Mouse (Mus musculus): Measurements from ENCODE around the gene Rad51d. TPM values are rescaled to one million over a fixed set of nuclear protein-coding genes. Genes with fewer than 3 reads are reported as not detected.

Rad51d gene
- polyA plus RNA-seq, 1 experiment, result 15.1 TPM

- Histone ChIP-seq H3K36me3 (ENCODE audit: control insufficient read depth, insufficient read depth, low read length) (no peaks in the 10 kb centered on the region), H3K4me1 (ENCODE audit: control insufficient read depth, insufficient read depth, low read length) (peaks cover 2% of the 10 kb centered on the region; the same call in 1 of the 2 replicates), H3K27ac (ENCODE audit: control insufficient read depth, insufficient read depth, low read depth, low read length) (peak overlapping the region; percentile 1; the same call in 1 of the 2 replicates), H3K27me3 (ENCODE audit: control insufficient read depth, insufficient read depth, low read length) (no peaks in the 10 kb centered on the region), H3K4me3 (ENCODE audit: control insufficient read depth, low read depth, low read length) (peak overlapping the region; percentile 85)
- TF ChIP-seq POLR2A (IDR thresholded peaks at IDR 0.05; ENCODE audit: control insufficient read depth, low read depth, low read length), result no peak
- no peak for TF ChIP-seq CTCF (IDR thresholded peaks at IDR 0.05; ENCODE audit: control insufficient read depth, insufficient read depth, insufficient replicate concordance, low read depth, low read length)
Measured at GRCm38 (mm10) chr11:82889524-82890341, 681 bp downstream of the Rad51d start.

- TF ChIP-seq POLR2A (IDR thresholded peaks at IDR 0.05; ENCODE audit: control insufficient read depth, low read depth, low read length) (no peak), CTCF (IDR thresholded peaks at IDR 0.05; ENCODE audit: control insufficient read depth, insufficient read depth, insufficient replicate concordance, low read depth, low read length) (no peak)
- no peak overlapping the region; the same call in 1 of the 2 replicates for H3K27ac ChIP-seq (ENCODE audit: control insufficient read depth, insufficient read depth, low read depth, low read length)
- H3K27me3 ChIP-seq (ENCODE audit: control insufficient read depth, insufficient read depth, low read length), result no peaks in the 10 kb centered on the region
- peaks cover 2% of the 10 kb centered on the region; the same call in 1 of the 2 replicates for H3K4me1 ChIP-seq (ENCODE audit: control insufficient read depth, insufficient read depth, low read length)
- no peaks in the 10 kb centered on the region for H3K36me3 ChIP-seq (ENCODE audit: control insufficient read depth, insufficient read depth, low read length)
- peak overlapping the region; percentile 16 for H3K4me3 ChIP-seq (ENCODE audit: control insufficient read depth, low read depth, low read length)
Measured at GRCm38 (mm10) chr11:82888491-82888946, 1.9 kb downstream of the Rad51d start.

- Histone ChIP-seq H3K36me3 (ENCODE audit: control insufficient read depth, insufficient read depth, low read length) (no peaks in the 10 kb centered on the region), H3K27ac (ENCODE audit: control insufficient read depth, insufficient read depth, low read depth, low read length) (no peak overlapping the region), H3K27me3 (ENCODE audit: control insufficient read depth, insufficient read depth, low read length) (no peaks in the 10 kb centered on the region), H3K4me3 (ENCODE audit: control insufficient read depth, low read depth, low read length) (no peak overlapping the region), H3K4me1 (ENCODE audit: control insufficient read depth, insufficient read depth, low read length) (peaks cover 2% of the 10 kb centered on the region; the same call in 1 of the 2 replicates)
- TF ChIP-seq CTCF (IDR thresholded peaks at IDR 0.05; ENCODE audit: control insufficient read depth, insufficient read depth, insufficient replicate concordance, low read depth, low read length), result no peak
- no peak for TF ChIP-seq POLR2A (IDR thresholded peaks at IDR 0.05; ENCODE audit: control insufficient read depth, low read depth, low read length)
Measured at GRCm38 (mm10) chr11:82886559-82886958, 3.9 kb downstream of the Rad51d start.

GRCm38 (mm10) chr11:82883180-82883579, 7.2 kb downstream of the Rad51d start:
- Histone ChIP-seq H3K36me3 (ENCODE audit: control insufficient read depth, insufficient read depth, low read length) (no peaks in the 10 kb centered on the region), H3K27me3 (ENCODE audit: control insufficient read depth, insufficient read depth, low read length) (no peaks in the 10 kb centered on the region), H3K27ac (ENCODE audit: control insufficient read depth, insufficient read depth, low read depth, low read length) (no peak overlapping the region), H3K4me1 (ENCODE audit: control insufficient read depth, insufficient read depth, low read length) (no peaks in the 10 kb centered on the region), H3K4me3 (ENCODE audit: control insufficient read depth, low read depth, low read length) (no peak overlapping the region)
- TF ChIP-seq CTCF (IDR thresholded peaks at IDR 0.05; ENCODE audit: control insufficient read depth, insufficient read depth, insufficient replicate concordance, low read depth, low read length) (no peak), POLR2A (IDR thresholded peaks at IDR 0.05; ENCODE audit: control insufficient read depth, low read depth, low read length) (no peak)

- no peak overlapping the region for H3K27ac ChIP-seq (ENCODE audit: control insufficient read depth, insufficient read depth, low read depth, low read length)
Measured at GRCm38 (mm10) chr11:82877726-82878344, 12.6 kb downstream of the Rad51d start.

GRCm38 (mm10) chr11:82875631-82876030, 14.8 kb downstream of the Rad51d start:
- Histone ChIP-seq H3K27ac (ENCODE audit: control insufficient read depth, insufficient read depth, low read depth, low read length) (no peak overlapping the region), H3K27me3 (ENCODE audit: control insufficient read depth, insufficient read depth, low read length) (no peaks in the 10 kb centered on the region), H3K4me1 (ENCODE audit: control insufficient read depth, insufficient read depth, low read length) (peaks cover 6% of the 10 kb centered on the region), H3K4me3 (ENCODE audit: control insufficient read depth, low read depth, low read length) (no peak overlapping the region), H3K36me3 (ENCODE audit: control insufficient read depth, insufficient read depth, low read length) (no peaks in the 10 kb centered on the region)
- TF ChIP-seq POLR2A (IDR thresholded peaks at IDR 0.05; ENCODE audit: control insufficient read depth, low read depth, low read length) (no peak), CTCF (IDR thresholded peaks at IDR 0.05; ENCODE audit: control insufficient read depth, insufficient read depth, insufficient replicate concordance, low read depth, low read length) (no peak; the same call in 1 of the 2 replicates)

More at GRCm38 (mm10) chr11:82877726-82878344, 12.6 kb downstream of the Rad51d start:
- Histone ChIP-seq H3K4me1 (ENCODE audit: control insufficient read depth, insufficient read depth, low read length) (no peaks in the 10 kb centered on the region), H3K36me3 (ENCODE audit: control insufficient read depth, insufficient read depth, low read length) (no peaks in the 10 kb centered on the region), H3K4me3 (ENCODE audit: control insufficient read depth, low read depth, low read length) (no peak overlapping the region), H3K27me3 (ENCODE audit: control insufficient read depth, insufficient read depth, low read length) (no peaks in the 10 kb centered on the region)
- TF ChIP-seq POLR2A (IDR thresholded peaks at IDR 0.05; ENCODE audit: control insufficient read depth, low read depth, low read length) (no peak), CTCF (IDR thresholded peaks at IDR 0.05; ENCODE audit: control insufficient read depth, insufficient read depth, insufficient replicate concordance, low read depth, low read length) (no peak)

- Histone ChIP-seq H3K36me3 (ENCODE audit: control insufficient read depth, insufficient read depth, low read length) (no peaks in the 10 kb centered on the region), H3K4me1 (ENCODE audit: control insufficient read depth, insufficient read depth, low read length) (peaks cover 9% of the 10 kb centered on the region), H3K27me3 (ENCODE audit: control insufficient read depth, insufficient read depth, low read length) (no peaks in the 10 kb centered on the region), H3K27ac (ENCODE audit: control insufficient read depth, insufficient read depth, low read depth, low read length) (no peak overlapping the region), H3K4me3 (ENCODE audit: control insufficient read depth, low read depth, low read length) (no peak overlapping the region)
- TF ChIP-seq CTCF (IDR thresholded peaks at IDR 0.05; ENCODE audit: control insufficient read depth, insufficient read depth, insufficient replicate concordance, low read depth, low read length), result no peak
- no peak for TF ChIP-seq POLR2A (IDR thresholded peaks at IDR 0.05; ENCODE audit: control insufficient read depth, low read depth, low read length)
Measured at GRCm38 (mm10) chr11:82874924-82875323, 15.5 kb downstream of the Rad51d start.

Data from testis, adult 2 months (tissue).